Mouse (Mus musculus) c-Kit-positive CD71-negative TER-119-negative erythroid progenitor cells, embryonic 14.5 days (primary cell): Measurements from ENCODE around the gene Gpc3.
"Not testable (repeated sequence)": the region's sequence is repeated elsewhere in the genome, so short reads cannot be mapped to it uniquely, and the experiment has no call there.

Experiments used
- DNase-seq: peaks from one replicate; pipeline ENCODE4 v3.0.0-alpha.2; 2013; ENCODE audit warnings: low read depth

Gpc3 gene

GRCm38 (mm10) chrX:52401188-52401587, 212.6 kb downstream of the Gpc3 start:
- DNase-seq: no peak

- DNase-seq: no peak
Measured at GRCm38 (mm10) chrX:52375129-52375528, 238.6 kb downstream of the Gpc3 start.

- DNase-seq: no peak
Measured at GRCm38 (mm10) chrX:52374209-52374608, 239.5 kb downstream of the Gpc3 start.

DNA sequence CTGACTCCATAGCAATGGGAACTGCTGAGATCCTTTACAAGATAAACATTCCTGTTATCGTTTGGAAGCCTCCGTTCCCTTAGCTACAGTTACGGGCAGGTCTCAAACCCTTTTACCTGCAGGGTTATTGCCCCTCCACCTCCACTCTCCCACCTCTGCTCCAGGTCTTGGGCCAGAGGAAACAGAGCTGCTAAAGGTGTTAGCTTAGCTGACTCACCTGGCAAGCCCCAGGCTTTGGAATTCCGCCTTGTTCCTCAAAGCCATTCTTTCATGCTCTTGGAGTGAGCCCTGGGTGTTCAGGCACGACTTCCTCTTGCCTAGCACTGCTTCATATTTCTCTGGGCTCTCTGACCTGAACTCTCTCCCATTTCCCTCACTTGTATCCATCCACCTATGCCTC, 241.3 kb downstream of the Gpc3 start:
- no peak for DNase-seq

GRCm38 (mm10) chrX:52369938-52370758, 243.6 kb downstream of the Gpc3 start:
- no peak for DNase-seq

DNA sequence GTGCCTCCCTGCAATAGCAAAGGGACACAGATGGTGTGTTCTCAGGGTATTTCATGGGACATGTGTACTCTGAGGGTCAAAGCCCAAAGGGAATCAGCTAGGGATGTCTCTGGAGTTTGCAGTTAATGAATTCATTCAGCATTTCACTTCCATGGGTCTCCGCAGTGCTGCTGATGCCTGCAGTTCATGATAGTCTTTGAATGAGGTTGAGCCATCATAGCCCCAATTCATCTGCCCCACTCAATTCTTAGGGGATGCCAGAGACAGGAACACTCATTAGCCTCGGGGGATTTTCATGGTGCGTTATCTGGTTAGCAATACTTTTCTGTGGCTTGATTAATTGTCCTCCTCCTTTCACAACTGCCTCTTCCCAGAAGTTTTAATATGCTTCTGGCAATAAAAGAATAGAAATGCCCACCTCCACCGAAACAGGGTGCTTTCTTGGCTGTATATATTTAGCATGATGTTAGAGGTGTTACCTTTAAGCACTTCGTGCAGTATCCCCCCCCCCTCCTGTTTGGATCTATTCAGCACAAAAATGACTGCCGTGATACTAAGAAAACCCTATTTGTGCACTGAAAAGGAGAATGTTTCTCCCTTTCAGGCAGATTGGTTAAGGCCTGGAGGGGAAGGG, 244.3 kb downstream of the Gpc3 start:
- DNase-seq: no peak

DNA sequence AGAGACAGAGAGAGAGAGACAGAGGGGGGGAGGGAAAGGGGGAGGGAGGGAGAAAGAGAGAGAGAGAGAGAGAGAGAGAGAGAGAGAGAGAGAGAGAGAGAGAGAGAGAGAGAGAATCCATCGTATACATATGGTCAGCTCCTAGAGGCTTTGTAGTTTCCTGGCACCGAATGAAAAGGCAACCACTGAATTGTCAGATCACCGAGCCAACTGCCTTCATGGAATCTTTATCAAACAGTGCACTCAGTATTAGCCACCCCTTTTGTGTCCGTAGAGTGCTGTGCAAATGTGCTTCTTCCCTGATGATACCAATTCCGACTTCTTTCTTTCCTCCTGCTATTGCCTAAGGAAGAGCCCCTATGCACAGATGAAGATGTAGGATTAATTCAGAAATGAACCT, 246.9 kb downstream of the Gpc3 start:
- DNase-seq: no peak

GRCm38 (mm10) chrX:52365790-52366189, 248.0 kb downstream of the Gpc3 start:
- no peak for DNase-seq

DNA sequence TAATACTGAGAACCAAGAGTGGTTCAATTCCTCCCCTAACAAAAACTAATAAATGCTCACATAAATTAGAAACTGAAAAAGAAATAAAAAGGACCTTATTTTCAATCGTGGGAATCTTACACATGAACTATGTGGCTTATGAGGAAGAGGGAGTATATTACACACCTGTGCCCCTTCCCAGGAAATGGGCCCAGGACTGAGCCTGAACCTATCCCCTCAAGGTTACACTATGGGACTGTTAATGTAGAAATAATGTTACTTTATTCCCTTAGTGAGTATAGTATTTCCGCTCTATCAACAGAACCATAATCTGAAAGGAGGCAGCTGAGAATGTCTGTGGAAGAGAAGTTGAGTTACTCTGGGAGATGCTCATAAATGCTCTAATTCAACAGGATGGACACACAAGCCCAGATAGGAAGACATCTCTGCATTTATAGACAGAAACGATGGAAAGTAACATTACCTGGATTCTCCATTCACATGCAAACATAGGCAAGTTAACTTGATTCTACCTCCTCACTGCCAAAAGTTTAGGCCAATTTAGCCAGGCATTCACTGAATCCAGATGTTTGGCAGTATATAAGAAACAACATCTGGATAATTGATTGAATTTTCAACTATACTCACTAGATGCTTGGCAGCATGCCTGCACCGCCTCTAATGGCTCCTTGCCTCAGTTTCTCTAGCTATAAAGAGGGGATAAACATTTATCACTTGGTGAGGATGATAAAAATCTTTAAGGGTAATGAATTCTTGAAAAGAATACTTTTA, 251.3 kb downstream of the Gpc3 start:
- DNase-seq: no peak

GRCm38 (mm10) chrX:52352981-52353380, 260.8 kb downstream of the Gpc3 start:
- no peak for DNase-seq

- not testable (repeated sequence) for DNase-seq
Measured at GRCm38 (mm10) chrX:52350631-52351030, 263.1 kb downstream of the Gpc3 start.

GRCm38 (mm10) chrX:52348773-52349172, 265.0 kb downstream of the Gpc3 start:
- DNase-seq: no peak

- no peak for DNase-seq
Measured at GRCm38 (mm10) chrX:52344018-52344417, 269.7 kb downstream of the Gpc3 start.

GRCm38 (mm10) chrX:52340251-52340650, 273.5 kb downstream of the Gpc3 start:
- no peak for DNase-seq

DNA sequence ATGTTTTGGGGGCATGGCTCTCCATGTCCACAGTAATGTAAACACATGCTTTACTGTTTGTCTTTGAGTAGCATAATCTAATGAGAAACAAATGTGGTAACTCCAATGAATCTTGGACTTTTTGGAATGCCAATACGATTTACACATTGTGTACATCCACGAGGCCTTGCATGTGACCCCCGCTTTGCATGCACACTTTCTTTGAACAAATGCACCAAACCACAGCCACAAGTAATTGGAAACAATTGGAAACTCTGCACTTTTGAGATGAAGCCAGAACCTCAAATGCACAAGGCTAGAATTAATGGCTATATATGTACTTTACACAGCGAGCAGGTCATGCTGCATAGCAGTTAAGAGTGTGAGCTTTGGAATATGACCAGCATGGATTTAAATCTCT, 292.0 kb downstream of the Gpc3 start:
- DNase-seq: no peak

DNA sequence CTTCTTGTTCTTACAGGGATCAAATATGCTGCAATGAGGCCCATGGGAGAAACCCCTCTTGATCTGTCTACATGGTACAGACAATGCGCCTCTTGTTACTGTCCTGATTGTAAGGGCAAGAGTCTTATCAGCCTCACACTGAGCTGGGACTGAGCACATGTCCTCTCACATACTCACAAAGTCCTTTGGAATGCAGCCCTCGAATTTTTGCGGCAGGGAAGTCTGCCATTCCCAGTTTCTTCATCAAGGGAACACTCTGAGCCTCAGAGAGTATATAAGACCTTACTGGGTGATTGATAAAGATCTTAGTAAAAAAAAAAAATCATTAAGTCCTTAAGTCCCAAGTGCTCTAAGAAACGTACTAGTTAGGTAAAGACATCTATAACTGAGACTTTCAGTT, 293.1 kb downstream of the Gpc3 start:
- no peak for DNase-seq

- no peak for DNase-seq
Measured at GRCm38 (mm10) chrX:52310976-52311375, 302.8 kb downstream of the Gpc3 start.

- no peak for DNase-seq
Measured at GRCm38 (mm10) chrX:52305226-52305625, 308.5 kb downstream of the Gpc3 start.

GRCm38 (mm10) chrX:52288792-52289191, 325.0 kb downstream of the Gpc3 start:
- DNase-seq: no peak

GRCm38 (mm10) chrX:52287944-52288343, 325.8 kb downstream of the Gpc3 start:
- no peak for DNase-seq

DNA sequence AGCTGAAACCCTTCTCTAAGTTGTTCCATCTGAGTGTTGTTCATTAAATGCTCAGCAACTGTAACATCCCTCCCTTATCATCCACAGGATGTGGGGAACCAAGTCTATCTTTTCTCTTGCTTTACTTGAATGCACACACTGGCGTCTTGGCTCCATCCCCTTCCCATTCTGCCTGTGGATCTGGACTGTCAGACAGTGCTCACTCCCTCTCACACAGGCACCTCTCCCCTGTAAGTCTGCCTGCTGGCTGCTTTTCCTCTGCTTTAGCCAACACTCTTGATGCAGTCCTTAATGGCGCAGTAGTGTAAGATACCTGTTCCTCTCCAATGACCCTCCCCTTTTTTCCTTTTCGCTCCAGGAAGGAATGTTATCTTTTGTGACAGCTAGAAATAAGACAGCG, 331.7 kb downstream of the Gpc3 start:
- no peak for DNase-seq

DNA sequence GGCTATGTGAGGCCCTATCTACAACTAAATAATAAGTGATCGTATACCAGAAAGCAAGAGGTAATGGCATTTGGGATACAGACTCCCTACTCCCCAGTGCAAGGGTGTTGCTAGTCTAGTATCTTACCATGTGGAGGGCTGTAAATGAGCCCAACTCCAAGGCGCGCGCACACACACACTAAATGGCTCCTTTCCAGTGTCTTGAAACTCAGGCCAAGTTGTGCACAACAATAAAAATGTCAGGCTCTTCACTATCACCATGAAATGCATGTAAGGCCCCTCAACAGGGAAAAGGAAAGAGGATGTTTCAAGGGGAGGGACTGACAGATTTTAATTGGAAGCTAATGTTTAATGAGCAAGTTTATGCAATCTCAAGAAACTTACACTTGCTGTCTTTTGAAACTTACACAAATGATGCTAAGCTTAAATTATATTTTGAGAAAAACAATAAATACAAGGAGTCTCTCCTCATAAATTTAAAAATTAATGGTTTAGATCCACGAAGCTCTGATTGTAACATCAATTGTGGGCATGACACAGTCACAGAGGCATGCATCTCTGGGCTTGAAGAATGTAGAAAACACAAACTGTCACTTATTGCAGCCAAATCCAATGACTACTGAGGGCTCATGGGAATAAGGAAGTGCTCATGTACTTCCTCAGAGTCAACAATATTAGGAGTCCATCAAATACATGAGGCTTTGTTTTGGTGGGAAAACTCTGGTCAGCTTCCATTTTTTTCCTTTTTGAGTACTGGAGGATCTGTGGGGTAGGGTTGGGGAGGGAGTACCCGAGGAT, 332.4 kb downstream of the Gpc3 start:
- DNase-seq: no peak
